Mouse (Mus musculus) embryonic facial prominence, embryonic 13.5 days (tissue): Measurements from ENCODE around the gene Impdh1. TPM values are rescaled to one million over a fixed set of nuclear protein-coding genes. Genes with fewer than 3 reads are reported as not detected.

Source experiments
- ATAC-seq: fragments of 200-750 bp; cut with Nextera tagmentation; 2 replicates; pipeline ENCODE4 v1.8.0; 2017; ENCODE audit warnings: low read depth; ENCODE audit not compliant: insufficient number of reproducible peaks, insufficient read depth, low FRiP score, low TSS enrichment
- H3K27ac ChIP-seq: fragments of 300-500 bp; sonication (generic); 2 replicates; pipeline ENCODE4 v1.5.1; 2015; ENCODE audit warnings: moderate library complexity, mild to moderate bottlenecking, inconsistent platforms
- H3K27me3 ChIP-seq: fragments of 300-500 bp; sonication (generic); 2 replicates; pipeline ENCODE4 v1.6.1; 2015; ENCODE audit warnings: mild to moderate bottlenecking, inconsistent platforms
- H3K36me3 ChIP-seq: fragments of 300-500 bp; sonication (generic); 2 replicates; pipeline ENCODE4 v1.6.1; 2015; ENCODE audit warnings: mild to moderate bottlenecking, inconsistent platforms
- H3K4me1 ChIP-seq: fragments of 300-500 bp; sonication (generic); 2 replicates; pipeline ENCODE4 v1.6.1; 2015; ENCODE audit warnings: inconsistent platforms
- H3K4me2 ChIP-seq: fragments of 300-500 bp; sonication (generic); 2 replicates; pipeline ENCODE4 v1.6.1; 2015; ENCODE audit warnings: moderate library complexity, mild to moderate bottlenecking, inconsistent platforms
- H3K4me3 ChIP-seq: fragments of 300-500 bp; sonication (generic); 2 replicates; pipeline ENCODE4 v1.5.1; 2015; ENCODE audit warnings: mild to moderate bottlenecking, inconsistent platforms
- H3K9ac ChIP-seq: fragments of 300-500 bp; sonication (generic); 2 replicates; pipeline ENCODE4 v1.6.1; 2015; ENCODE audit warnings: mild to moderate bottlenecking, inconsistent platforms
- H3K9me3 ChIP-seq: fragments of 300-500 bp; sonication (generic); 2 replicates; pipeline ENCODE4 v1.6.1; 2016; ENCODE audit warnings: inconsistent platforms
- WGBS: fragments of 180-500 bp; shearing (Covaris S2); methylation state at CpG from one replicate; pipeline ENCODE4 v1.1.7; 2015; ENCODE audit warnings: mixed read lengths; 5-methylcytosine and 5-hydroxymethylcytosine counted together
- polyA plus RNA-seq: library from polyadenylated mRNA; unstranded; fragments of >200 nt; fragmentation: Nextera tagmentation; extraction: Ambion mirVana; gene quantifications from 2 replicates; pipeline ENCODE4 v1.2.1, GENCODE M21; 2015

The Impdh1 gene
- polyA plus RNA-seq: 39.1 and 39.5 TPM in 2 replicates

DNA sequence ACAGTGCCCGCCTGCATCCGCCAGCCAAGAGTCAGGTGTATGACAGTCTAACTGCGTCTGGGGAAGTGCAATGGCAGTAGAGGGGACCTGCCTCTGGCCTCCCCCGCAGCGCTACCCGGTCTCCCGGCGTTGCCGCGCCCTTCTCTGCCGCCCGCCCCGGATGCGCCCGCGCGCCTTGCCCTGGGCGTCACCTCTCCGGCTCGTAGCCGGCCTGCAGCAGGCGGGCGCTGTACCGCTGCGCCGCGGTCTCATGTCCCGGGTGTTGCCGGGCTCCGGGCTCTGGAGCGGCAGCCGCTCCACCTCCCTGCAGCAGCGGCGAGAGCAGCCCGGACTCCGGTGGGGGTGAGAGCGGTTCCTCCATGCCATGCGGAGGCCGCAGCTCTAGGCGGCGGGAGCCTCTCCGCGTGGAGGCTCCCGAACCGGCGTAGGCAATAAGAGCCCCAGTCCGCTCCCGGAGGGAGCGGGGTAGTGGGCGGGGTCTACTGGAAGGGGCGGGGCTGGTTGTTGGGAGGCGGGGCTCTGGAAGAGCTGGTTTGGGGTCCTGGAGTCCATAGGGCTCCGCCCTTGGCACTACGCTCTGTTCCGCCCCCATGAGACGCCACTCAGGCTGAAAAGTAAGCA, at the start of gene Impdh1:
Impdh1 (minus strand) TSS at position 484 of the 621 bp plus-strand sequence.
- H3K4me2 ChIP-seq: peak within 1 kb of the TSS; percentile 99
- peak; percentile 78 for ATAC-seq
- WGBS: under 1% methylated on average over 56 of the region's 56 CpGs
- H3K36me3 ChIP-seq: no peaks in the 10 kb centered on the region
- peaks cover 30% of the 10 kb centered on the region for H3K4me1 ChIP-seq
- H3K9me3 ChIP-seq: no peaks in the 10 kb centered on the region
- H3K4me3 ChIP-seq: peak within 1 kb of the TSS; percentile 65
- peaks cover 35% of the 10 kb centered on the region for H3K27me3 ChIP-seq
- no peak within 1 kb of the TSS for H3K27ac ChIP-seq
- H3K9ac ChIP-seq: peak within 1 kb of the TSS; percentile 75

DNA sequence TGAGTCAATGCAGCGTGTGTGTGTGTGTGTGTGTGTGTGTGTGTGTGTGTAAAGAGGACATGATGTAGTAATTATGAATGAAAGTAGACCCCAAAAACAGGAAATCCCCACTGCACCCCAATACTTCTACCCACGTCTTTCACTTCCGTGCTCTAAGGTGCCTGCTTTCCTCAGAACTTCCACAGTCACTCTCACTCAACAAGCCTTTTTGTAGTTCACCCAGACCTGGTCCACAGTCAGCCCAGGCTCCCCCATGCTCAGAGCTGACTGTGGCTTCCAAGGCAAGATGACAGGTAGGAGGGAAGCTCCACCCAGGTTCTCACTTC, 48.3 kb upstream of the Impdh1 start:
- 81% methylated on average over 3 of the region's 3 CpGs for WGBS
- no peaks in the 10 kb centered on the region for H3K9me3 ChIP-seq
- ATAC-seq: no peak
- no peaks in the 10 kb centered on the region for H3K4me1 ChIP-seq
- H3K9ac ChIP-seq: no peak overlapping the region
- no peak overlapping the region for H3K4me3 ChIP-seq
- 0 out of 2 replicates have a peak, but pooled peaks cover 2% of the 10 kb centered on the region for H3K27me3 ChIP-seq
- no peak overlapping the region for H3K27ac ChIP-seq
- no peak overlapping the region for H3K4me2 ChIP-seq
- H3K36me3 ChIP-seq: no peaks in the 10 kb centered on the region

DNA sequence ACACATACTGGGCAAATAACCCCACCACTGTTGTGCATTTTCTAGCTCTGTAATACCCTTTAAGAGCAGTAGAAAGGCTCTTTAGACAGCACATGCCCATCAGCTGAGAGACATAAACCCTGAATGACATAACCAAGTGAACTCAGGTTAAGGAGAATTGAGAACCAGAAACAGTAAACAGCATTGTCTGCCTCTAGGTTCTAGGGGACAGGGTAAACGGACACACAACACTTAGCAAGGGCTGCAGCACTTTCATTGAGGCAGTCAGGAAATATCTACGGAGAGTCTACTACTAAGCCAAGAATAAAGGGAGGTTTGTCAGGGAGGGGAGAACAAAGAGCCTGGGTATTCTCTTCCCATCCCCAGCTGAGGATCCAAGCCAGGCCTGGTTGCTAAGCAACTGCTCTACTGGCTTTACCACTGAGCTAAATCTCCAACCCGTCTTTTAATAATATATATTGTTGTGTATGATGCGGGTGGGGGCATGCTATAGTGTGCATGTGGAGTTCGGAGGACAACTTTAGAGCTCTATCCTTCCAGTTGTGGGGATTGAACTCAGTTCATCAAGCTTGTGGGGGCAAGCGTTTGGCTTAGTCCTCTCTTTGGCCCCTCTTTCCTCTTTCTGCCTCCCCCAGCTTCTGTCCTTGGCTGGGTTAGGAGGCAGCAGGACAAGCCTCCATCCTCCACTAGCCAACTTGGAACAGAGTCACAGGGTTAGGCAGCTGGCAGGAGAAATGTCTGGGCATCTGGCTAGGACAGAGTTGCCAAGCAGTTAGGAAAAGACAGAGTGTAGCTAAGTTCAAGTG, 47.7 kb upstream of the Impdh1 start:
- Histone ChIP-seq H3K9me3 (no peaks in the 10 kb centered on the region), H3K4me1 (no peaks in the 10 kb centered on the region), H3K27ac (no peak overlapping the region), H3K4me3 (no peak overlapping the region), H3K36me3 (no peaks in the 10 kb centered on the region), H3K27me3 (0 out of 2 replicates have a peak, but pooled peaks cover 2% of the 10 kb centered on the region), H3K4me2 (no peak overlapping the region), H3K9ac (no peak overlapping the region)
- ATAC-seq: no peak
- WGBS: 57% methylated on average over 6 of the region's 6 CpGs

DNA sequence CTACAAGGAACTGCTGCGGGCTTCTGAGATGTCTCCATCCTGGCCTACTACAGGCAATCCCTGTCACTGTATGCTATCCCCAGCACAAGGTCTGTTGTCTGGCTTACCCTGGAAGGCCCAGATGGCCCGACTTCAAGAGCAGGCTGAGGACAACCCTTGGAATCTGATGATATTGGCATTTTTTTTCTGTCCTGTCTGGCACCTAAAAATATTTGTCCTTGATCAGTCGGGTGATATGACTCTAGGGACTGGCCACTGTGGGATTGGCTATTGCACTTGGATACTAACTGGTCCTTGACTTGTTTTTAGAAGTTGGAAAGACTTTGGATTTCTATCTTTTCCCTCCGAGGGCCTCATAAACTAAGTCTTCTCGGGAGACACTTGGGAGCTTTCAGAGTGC, 45.7 kb upstream of the Impdh1 start:
- Histone ChIP-seq H3K36me3 (no peaks in the 10 kb centered on the region), H3K4me3 (no peak overlapping the region), H3K27me3 (0 out of 2 replicates have a peak, but pooled peaks cover 2% of the 10 kb centered on the region), H3K4me1 (no peaks in the 10 kb centered on the region), H3K9ac (no peak overlapping the region), H3K4me2 (no peak overlapping the region), H3K27ac (no peak overlapping the region), H3K9me3 (no peaks in the 10 kb centered on the region)
- WGBS: 81% methylated on average over 5 of the region's 5 CpGs
- no peak for ATAC-seq

DNA sequence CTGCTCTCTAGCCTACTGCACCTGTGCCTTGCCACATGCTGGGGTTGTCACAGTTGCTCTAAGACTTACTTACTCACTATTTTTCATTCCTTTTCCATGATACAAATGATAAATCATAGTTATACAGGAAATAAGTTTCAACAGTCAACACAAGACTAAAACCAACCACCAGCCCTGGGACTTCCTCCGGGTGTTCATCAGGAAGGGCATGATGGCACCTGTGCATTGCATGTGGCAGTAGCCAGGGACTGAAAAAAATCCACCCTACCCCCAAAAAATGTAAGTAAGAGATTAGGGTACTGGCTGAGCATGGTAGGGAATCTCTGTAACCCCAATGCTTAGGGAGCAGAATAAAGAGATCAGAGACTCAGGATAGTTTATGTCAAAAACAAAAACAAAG, 43.3 kb upstream of the Impdh1 start:
- Histone ChIP-seq H3K4me1 (peaks cover 9% of the 10 kb centered on the region), H3K4me2 (no peak overlapping the region), H3K4me3 (no peak overlapping the region), H3K36me3 (no peaks in the 10 kb centered on the region), H3K9me3 (no peaks in the 10 kb centered on the region), H3K27me3 (0 out of 2 replicates have a peak, but pooled peaks cover 2% of the 10 kb centered on the region), H3K9ac (no peak overlapping the region), H3K27ac (no peak overlapping the region)
- 77% methylated on average over 1 of the region's 1 CpGs for WGBS
- ATAC-seq: no peak

DNA sequence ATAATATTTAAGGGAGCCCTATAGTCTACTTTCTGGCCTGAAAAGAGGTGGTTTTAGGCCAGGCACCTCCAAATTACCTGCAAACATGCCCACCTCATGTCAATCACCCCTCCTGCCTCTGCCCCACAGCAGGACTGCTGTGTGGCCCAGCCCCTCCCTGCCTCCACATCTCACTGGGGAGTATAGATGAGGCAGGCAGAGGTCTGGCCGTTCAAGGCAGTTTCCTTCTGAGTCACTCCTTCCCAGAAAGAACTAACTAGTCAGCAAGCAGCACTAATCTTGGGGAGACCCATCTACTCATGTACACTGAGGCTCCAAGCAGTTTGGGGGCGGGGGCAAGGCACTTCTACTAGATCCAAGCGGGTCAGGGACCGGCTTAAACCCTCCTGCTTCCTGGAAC, 30.9 kb upstream of the Impdh1 start:
- WGBS: 38% methylated on average over 4 of the region's 4 CpGs
- Histone ChIP-seq H3K9me3 (no peaks in the 10 kb centered on the region), H3K4me2 (no peak overlapping the region), H3K36me3 (no peaks in the 10 kb centered on the region), H3K27me3 (no peaks in the 10 kb centered on the region), H3K4me1 (no peaks in the 10 kb centered on the region), H3K4me3 (no peak overlapping the region), H3K27ac (no peak overlapping the region), H3K9ac (no peak overlapping the region)
- no peak for ATAC-seq

DNA sequence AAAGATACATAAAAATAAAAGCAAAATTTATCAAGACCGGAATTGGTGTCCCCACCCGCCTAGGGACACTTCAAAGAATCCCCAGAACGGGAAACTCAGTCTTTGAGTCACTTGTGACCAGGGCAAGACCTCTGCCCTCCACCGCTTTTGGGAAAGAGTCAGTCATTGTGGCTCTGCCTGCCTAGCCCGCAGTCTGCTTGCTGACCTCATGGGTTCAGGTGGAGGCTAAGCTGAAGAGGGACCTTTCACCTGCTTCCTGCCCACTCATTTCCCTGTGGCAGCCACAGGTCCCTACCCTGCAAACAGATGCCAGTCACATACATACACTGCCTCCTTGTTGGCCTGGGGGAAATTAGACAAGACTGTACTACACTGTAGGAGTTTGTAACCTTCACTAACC, 30.4 kb upstream of the Impdh1 start:
- Histone ChIP-seq H3K9ac (no peak overlapping the region), H3K4me3 (no peak overlapping the region), H3K4me1 (no peaks in the 10 kb centered on the region), H3K27me3 (no peaks in the 10 kb centered on the region), H3K9me3 (no peaks in the 10 kb centered on the region), H3K4me2 (no peak overlapping the region), H3K27ac (no peak overlapping the region), H3K36me3 (no peaks in the 10 kb centered on the region)
- 36% methylated on average over 5 of the region's 5 CpGs for WGBS
- ATAC-seq: no peak

DNA sequence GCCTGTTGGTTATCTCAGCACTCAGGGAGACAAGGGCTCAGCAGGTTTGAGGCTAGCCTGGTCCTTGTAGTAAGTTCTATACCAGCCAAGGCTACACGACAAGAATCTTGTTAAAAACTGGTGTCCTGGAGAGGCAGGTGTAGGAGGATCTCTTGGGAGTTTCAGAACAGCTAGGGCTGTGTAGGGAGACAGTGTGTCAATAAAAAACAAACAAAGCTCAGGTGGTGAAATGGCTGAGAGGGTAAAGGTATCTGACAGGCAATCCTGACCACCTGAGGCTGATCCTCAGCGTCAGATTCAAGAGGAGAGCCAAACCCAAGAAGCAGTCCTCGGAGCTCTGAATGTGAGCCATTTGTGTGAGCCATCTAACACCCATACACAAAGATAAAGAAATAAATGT, 30.0 kb upstream of the Impdh1 start:
- H3K9ac ChIP-seq: no peak overlapping the region
- 65% methylated on average over 3 of the region's 3 CpGs for WGBS

DNA sequence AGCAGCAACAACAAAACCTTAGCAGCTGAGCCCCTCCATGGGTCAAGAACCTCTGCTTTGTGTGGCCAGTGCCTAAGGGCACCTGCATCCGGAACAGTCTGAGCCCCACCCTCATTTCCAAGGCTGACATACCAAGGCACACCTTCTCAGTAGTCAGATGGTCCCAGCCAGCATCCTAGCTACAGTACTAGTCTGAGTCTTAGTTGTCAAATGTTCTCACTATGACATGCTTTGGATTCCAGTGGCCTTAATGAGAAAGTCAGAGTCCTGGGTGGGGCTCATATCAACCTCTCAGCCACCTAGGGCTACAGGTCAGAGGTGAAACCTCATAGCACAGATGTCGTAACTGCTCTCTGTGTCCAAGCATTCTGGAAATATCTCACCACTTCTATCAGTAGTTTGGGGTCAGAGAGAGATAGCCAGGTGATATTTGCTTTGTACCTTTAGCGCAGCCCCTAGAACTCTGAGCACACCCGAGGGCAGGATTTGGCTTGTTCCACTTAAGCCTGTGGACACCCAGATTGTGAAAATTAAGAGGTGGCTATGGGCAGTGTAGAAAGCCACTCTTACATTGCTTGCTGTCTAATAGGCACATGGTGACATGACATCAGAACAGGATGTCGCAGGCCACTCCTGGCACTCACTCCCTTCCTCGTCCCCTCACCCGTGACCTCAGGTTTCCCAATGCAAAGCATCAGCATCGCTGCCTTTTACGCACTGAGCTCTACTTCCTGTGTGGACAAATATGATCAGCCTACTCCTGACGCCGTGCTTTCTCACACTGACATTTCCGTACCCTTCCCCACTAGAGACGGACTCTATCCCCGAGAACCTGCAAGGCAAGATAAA, 29.3 kb upstream of the Impdh1 start:
- Histone ChIP-seq H3K27ac (no peak overlapping the region), H3K9ac (no peak overlapping the region), H3K9me3 (no peaks in the 10 kb centered on the region), H3K36me3 (no peaks in the 10 kb centered on the region), H3K4me3 (no peak overlapping the region), H3K27me3 (no peaks in the 10 kb centered on the region), H3K4me2 (no peak overlapping the region), H3K4me1 (no peaks in the 10 kb centered on the region)
- 62% methylated on average over 14 of the region's 14 CpGs for WGBS
- no peak for ATAC-seq

More for the DNA sequence above, 30.0 kb upstream of the Impdh1 start:
- Histone ChIP-seq H3K27me3 (no peaks in the 10 kb centered on the region), H3K4me2 (no peak overlapping the region), H3K4me3 (no peak overlapping the region), H3K4me1 (no peaks in the 10 kb centered on the region), H3K9me3 (no peaks in the 10 kb centered on the region), H3K27ac (no peak overlapping the region), H3K36me3 (no peaks in the 10 kb centered on the region)
- ATAC-seq: no peak

DNA sequence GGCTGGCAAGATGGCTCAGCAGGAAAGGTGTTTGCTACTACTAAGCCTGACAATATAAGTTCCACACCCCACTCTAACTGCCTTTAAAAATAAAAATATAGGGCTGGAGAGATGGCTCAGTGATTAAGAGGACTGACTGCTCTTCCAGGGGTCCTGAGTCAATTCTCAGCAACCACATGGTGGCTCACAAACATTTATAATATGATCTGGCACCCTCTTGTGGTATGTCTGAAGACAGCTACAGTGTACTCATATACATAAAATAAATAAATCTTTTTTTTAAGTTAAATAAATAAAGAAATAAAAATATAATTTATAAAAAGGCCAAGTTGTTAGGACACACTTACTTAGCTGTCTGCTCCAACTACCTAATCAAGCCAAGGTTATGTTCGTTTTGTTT, 26.1 kb upstream of the Impdh1 start:
- no peak overlapping the region for H3K4me3 ChIP-seq
- no peak overlapping the region for H3K4me2 ChIP-seq
- H3K27me3 ChIP-seq: no peaks in the 10 kb centered on the region
- ATAC-seq: no peak
- no peak overlapping the region for H3K27ac ChIP-seq
- no peak overlapping the region for H3K9ac ChIP-seq
- no peaks in the 10 kb centered on the region for H3K9me3 ChIP-seq
- WGBS: 49% methylated on average over 1 of the region's 1 CpGs
- H3K36me3 ChIP-seq: no peaks in the 10 kb centered on the region
- H3K4me1 ChIP-seq: no peaks in the 10 kb centered on the region

DNA sequence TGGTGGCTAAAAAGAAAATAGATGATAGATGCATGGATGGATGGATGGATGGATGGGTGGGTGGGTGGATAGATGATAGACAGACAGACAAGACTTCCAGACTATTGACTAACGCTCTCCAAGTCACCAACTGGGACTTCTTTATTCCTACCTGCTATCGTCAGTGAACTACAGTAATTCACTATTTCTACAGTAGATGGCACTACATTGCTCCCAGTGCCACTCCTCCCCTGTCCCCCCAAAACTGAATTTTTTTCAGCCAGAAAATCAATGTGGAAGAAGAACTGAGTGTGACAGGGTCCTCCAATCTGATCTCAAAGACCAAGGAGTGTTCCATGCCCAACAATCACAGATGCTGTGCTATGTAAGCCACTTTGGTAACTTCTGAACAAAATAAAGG, 25.5 kb upstream of the Impdh1 start:
- Histone ChIP-seq H3K4me2 (no peak overlapping the region), H3K36me3 (no peaks in the 10 kb centered on the region), H3K9me3 (no peaks in the 10 kb centered on the region), H3K9ac (no peak overlapping the region), H3K4me1 (no peaks in the 10 kb centered on the region), H3K27ac (no peak overlapping the region), H3K27me3 (no peaks in the 10 kb centered on the region), H3K4me3 (no peak overlapping the region)
- 55% methylated on average over 2 of the region's 2 CpGs for WGBS
- ATAC-seq: no peak
